Mouse (Mus musculus) forebrain, embryonic 14.5 days (tissue): ENCODE results near the gene Narf. TPM values are rescaled to one million over a fixed set of nuclear protein-coding genes. Genes with fewer than 3 reads are reported as not detected.

Source experiments
- ATAC-seq: fragments of 200-750 bp; cut with Nextera tagmentation; 2 replicates; pipeline ENCODE4 v1.8.0; 2017; ENCODE audit warnings: mild to moderate bottlenecking, moderate library complexity
- DNase-seq: peaks from one replicate; pipeline ENCODE4 v3.0.0-alpha.2; 2015; ENCODE audit warnings: low spot score
- H3K27ac ChIP-seq: fragments of 300-500 bp; sonication (generic); 2 replicates; pipeline ENCODE4 v1.5.1; 2014; ENCODE audit warnings: low read depth, mild to moderate bottlenecking, control low read depth, low read length, moderate library complexity
- H3K27me3 ChIP-seq: fragments of 300-500 bp; sonication (generic); replicated peaks from 2 replicates; pipeline ENCODE4 v1.6.1; 2014; ENCODE audit warnings: low read length, control low read depth, mixed read lengths; ENCODE audit not compliant: control insufficient read depth, insufficient read depth
- H3K36me3 ChIP-seq: fragments of 300-500 bp; sonication (generic); 2 replicates; pipeline ENCODE4 v1.6.1; 2014; ENCODE audit warnings: low read length, control low read depth; ENCODE audit not compliant: control insufficient read depth, insufficient read depth
- H3K4me1 ChIP-seq: fragments of 300-500 bp; sonication (generic); 2 replicates; pipeline ENCODE4 v1.6.1; 2014; ENCODE audit warnings: antibody characterized with exemption, low read length, control low read depth; ENCODE audit not compliant: control insufficient read depth, insufficient read depth
- H3K4me2 ChIP-seq: fragments of 300-500 bp; sonication (generic); 2 replicates; pipeline ENCODE4 v1.6.1; 2014; ENCODE audit warnings: mild to moderate bottlenecking, control low read depth, low read length
- H3K4me3 ChIP-seq: fragments of 300-500 bp; sonication (generic); 2 replicates; pipeline ENCODE4 v1.5.1; 2014; ENCODE audit warnings: low read depth, low read length, control low read depth
- H3K9ac ChIP-seq: fragments of 300-500 bp; sonication (generic); 2 replicates; pipeline ENCODE4 v1.6.1; 2014; ENCODE audit warnings: mild to moderate bottlenecking, low read length, control low read depth, moderate library complexity
- H3K9me3 ChIP-seq: fragments of 300-500 bp; sonication (generic); replicated peaks from 2 replicates; pipeline ENCODE4 v1.6.1; 2016; ENCODE audit warnings: low read length, control low read depth, mixed read lengths; ENCODE audit not compliant: control insufficient read depth
- WGBS: fragments of 180-500 bp; shearing (Covaris S2); extraction: QIAGEN DNeasy Blood & Tissue Kit; methylation state at CpG from one replicate; pipeline ENCODE4 v1.1.7; 2014; 5-methylcytosine and 5-hydroxymethylcytosine counted together
- polyA plus RNA-seq: library from polyadenylated mRNA; unstranded; fragments of >200 nt; fragmentation: Nextera tagmentation; extraction: Ambion mirVana; gene quantifications from 2 replicates; pipeline ENCODE4 v1.2.1, GENCODE M21; 2014

Narf gene
- polyA plus RNA-seq, 1 experiment from 2014 or later, result 89.5 TPM

DNA sequence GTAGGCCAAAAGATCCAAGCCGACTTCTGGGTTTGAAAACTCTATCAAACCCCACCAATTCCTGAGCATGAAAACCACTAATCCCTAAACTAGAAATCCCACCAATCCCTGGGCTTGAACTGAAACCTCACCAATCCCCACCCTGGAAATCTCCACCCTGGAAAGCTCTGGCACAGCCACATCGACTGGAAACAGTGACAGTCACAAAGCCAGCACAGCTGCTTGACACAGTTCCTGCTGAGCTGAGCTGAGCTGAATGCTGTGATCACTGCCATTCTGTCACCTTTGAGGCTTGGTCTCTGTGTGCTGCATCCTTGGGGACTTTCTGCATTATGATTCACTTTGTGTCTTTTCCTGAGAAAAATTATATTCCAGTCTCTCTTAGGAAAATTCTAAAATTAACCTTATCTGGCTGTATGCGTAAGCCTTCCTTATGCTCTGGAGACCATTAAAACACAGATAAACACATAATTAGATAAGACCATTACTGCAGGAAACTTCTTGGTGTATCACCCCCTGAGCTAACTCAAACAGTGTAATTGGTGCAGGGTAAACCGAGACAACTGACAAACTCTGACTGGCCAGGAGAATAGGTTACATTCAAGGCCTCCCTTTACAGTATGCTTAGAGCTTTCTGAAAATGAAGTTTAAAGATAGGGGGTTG lies 5.3 kb upstream of the Narf start:
- Histone ChIP-seq H3K9ac (no peak overlapping the region), H3K4me3 (no peak overlapping the region), H3K9me3 (no peaks in the 10 kb centered on the region), H3K36me3 (peaks cover 7% of the 10 kb centered on the region; the same call in 1 of the 2 replicates), H3K4me2 (no peak overlapping the region), H3K4me1 (peaks cover 19% of the 10 kb centered on the region), H3K27me3 (no peaks in the 10 kb centered on the region), H3K27ac (no peak overlapping the region)
- ATAC-seq, result no peak
- DNase-seq, result no peak
- 50% methylated on average over 4 of the region's 4 CpGs for WGBS

DNA sequence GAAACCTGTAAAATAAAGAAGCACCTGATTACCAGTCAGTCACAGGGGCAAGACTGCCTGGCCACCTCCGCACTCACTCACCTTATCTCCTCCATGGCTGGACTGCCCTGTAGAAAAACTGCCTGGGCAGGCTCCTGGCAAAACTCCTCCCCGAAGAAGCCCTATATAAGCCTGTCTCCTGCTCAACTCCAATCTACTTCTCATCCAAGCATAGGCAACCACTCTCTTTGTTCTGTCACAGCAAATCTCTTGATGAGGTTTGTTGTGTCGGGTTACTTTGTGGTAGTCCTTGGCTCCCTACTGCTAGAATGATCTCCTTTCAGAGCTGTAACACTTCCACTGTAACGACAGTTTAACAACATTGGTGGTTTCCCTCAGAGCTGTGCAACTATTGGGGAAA lies 4.3 kb upstream of the Narf start:
- no peak overlapping the region for H3K9ac ChIP-seq
- H3K27ac ChIP-seq, result no peak overlapping the region
- no peaks in the 10 kb centered on the region for H3K36me3 ChIP-seq
- no peaks in the 10 kb centered on the region for H3K27me3 ChIP-seq
- peaks cover 18% of the 10 kb centered on the region for H3K4me1 ChIP-seq
- DNase-seq, result no peak
- 30% methylated on average over 4 of the region's 4 CpGs for WGBS
- H3K9me3 ChIP-seq, result no peaks in the 10 kb centered on the region
- no peak overlapping the region for H3K4me3 ChIP-seq
- no peak overlapping the region for H3K4me2 ChIP-seq
- no peak for ATAC-seq

DNA sequence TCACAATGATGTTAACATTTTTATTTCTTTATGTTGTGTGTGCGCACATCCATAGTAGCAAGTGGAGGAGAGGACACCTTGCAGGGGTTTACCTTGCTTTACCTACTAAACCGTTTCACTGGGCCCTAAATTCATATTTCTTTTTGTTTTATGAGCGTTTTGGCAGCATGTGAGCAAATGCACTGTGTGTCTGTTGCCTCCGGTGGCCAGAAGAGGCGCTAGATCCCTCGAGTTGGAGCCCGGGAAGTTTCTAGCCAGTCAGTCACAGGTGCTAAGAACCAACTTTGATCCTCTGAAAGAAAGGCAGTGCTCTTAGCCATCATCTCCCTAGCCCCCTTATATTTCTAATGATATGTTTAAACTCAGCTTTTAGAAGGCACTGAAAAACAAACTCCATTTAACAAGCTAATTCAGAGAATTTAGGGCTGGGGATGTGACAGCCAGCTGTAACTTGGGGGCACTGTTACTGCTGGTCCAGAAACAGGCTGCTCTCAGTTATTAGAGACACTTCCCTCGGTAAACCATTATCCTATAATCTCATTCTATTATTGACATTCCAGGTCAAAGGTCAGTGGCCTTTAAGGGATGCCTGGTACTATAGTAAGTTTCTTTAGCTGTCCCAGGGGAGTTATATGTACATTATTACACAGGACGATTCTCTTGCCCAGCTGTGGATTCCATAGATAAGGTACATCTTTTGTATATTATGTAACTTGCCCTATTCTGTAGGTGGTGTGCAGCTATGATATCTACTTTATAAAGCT lies 1.4 kb upstream of the Narf start:
- peak overlapping the region; percentile 64 for H3K4me2 ChIP-seq

DNA sequence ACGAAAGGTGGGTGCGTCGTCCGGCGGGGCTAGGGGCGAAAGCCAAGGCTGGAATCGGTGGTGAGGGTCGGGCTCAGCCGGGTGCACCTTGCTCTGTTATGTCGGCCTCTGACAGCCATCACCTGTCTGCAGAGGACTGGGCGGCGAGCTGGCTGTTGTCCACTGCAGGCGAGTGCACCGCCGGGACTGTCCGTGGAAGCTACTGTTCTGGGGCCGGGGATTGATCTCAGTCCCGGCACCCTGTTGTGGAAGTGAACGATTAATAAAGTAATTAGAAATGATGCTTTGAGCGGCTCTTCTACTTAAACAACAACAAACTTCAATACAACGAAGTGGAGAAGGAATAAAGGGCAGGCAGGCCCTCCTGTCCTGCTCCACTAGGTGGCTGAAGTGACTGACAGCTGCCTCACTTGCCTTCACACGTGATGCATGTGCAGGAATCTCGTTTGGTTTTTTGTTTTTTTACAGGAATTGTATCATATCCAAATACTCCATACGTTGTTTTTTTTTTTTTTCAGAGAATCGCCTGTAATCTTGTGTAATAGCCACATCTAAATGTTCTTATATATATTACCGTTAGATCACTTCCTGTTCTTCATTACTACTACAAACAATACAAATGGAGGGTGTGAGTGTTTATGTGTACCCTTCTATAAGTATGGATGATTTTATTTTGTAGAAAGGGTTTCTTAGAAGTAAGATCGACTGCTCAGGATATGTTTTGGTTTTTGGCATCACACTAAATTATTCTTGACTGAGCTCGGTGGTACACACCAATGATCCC lies 484 bp downstream of the Narf start:
- H3K9me3 ChIP-seq, result no peaks in the 10 kb centered on the region
- peaks cover 21% of the 10 kb centered on the region for H3K4me1 ChIP-seq
- peak overlapping the region; percentile 100 for H3K27ac ChIP-seq
- peak; percentile 5; the same call in 1 of the 2 replicates for ATAC-seq
- H3K36me3 ChIP-seq, result peaks cover 37% of the 10 kb centered on the region
- WGBS, result 4% methylated on average over 28 of the region's 28 CpGs
- H3K4me2 ChIP-seq, result peak overlapping the region; percentile 64
- H3K9ac ChIP-seq, result peak overlapping the region; percentile 87
- H3K4me3 ChIP-seq, result peak overlapping the region; percentile 77
- DNase-seq, result peak; percentile 67
- no peaks in the 10 kb centered on the region for H3K27me3 ChIP-seq

More for the DNA sequence above, 1.4 kb upstream of the Narf start:
- Histone ChIP-seq H3K27me3 (no peaks in the 10 kb centered on the region), H3K4me1 (peaks cover 21% of the 10 kb centered on the region), H3K27ac (peak overlapping the region; percentile 100), H3K9me3 (no peaks in the 10 kb centered on the region), H3K36me3 (peaks cover 18% of the 10 kb centered on the region), H3K9ac (no peak overlapping the region), H3K4me3 (no peak overlapping the region)
- 30% methylated on average over 9 of the region's 9 CpGs for WGBS
- ATAC-seq (no peak), DNase-seq (peak; percentile 46)

DNA sequence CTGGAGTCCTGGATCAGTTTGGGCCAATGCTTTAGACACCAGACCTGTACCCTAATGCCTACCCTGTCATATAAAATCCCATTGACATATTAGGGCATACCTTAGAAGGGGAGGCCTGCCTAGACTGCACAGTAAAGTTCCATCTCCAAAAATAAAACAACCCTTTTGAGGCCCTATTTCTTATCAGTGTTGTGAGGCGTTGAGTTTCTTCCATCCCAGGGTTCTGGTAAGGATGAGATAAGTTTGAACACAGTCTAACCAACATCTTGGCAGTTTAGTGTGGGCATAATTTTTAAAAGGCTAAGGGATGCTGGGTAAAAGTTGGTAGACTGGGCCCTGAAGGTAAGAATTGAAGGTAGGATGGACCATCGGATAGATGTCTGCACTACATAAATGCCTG lies 2.6 kb downstream of the Narf start:
- WGBS, result 95% methylated on average over 2 of the region's 2 CpGs
- H3K36me3 ChIP-seq, result peaks cover 56% of the 10 kb centered on the region
- peaks cover 21% of the 10 kb centered on the region for H3K4me1 ChIP-seq

DNA sequence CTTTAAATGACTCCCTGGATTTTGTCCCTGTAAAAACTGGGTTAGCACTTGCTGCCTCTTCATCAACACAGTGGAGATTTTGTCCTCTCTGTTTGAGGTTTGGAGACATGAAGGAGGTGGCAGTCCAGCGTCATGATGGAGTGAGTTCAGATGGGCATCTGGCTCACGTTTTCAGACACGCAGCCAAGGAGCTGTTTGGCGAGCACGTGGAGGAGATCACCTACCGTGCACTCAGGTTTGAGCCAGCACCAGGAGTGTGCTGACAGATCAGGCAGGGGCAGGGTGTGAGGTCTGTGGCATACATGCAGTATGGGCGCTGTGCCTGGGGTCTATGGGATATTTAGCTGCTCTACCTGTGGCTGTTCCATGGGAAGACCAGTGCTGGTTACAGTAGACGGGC lies 13.1 kb downstream of the Narf start:
- Histone ChIP-seq H3K36me3 (peaks cover 99% of the 10 kb centered on the region), H3K27ac (no peak overlapping the region), H3K4me1 (no peaks in the 10 kb centered on the region), H3K4me3 (no peak overlapping the region), H3K27me3 (no peaks in the 10 kb centered on the region), H3K9me3 (no peaks in the 10 kb centered on the region), H3K9ac (no peak overlapping the region), H3K4me2 (no peak overlapping the region)
- WGBS, result 89% methylated on average over 8 of the region's 8 CpGs
- ATAC-seq, result no peak
- no peak for DNase-seq

More for the DNA sequence above, 2.6 kb downstream of the Narf start:
- H3K27ac ChIP-seq, result no peak overlapping the region
- no peaks in the 10 kb centered on the region for H3K27me3 ChIP-seq
- ATAC-seq (no peak), DNase-seq (no peak)
- H3K4me2 ChIP-seq, result no peak overlapping the region
- H3K9ac ChIP-seq, result peak overlapping the region; percentile 32; the same call in 1 of the 2 replicates
- H3K9me3 ChIP-seq, result no peaks in the 10 kb centered on the region
- no peak overlapping the region for H3K4me3 ChIP-seq

DNA sequence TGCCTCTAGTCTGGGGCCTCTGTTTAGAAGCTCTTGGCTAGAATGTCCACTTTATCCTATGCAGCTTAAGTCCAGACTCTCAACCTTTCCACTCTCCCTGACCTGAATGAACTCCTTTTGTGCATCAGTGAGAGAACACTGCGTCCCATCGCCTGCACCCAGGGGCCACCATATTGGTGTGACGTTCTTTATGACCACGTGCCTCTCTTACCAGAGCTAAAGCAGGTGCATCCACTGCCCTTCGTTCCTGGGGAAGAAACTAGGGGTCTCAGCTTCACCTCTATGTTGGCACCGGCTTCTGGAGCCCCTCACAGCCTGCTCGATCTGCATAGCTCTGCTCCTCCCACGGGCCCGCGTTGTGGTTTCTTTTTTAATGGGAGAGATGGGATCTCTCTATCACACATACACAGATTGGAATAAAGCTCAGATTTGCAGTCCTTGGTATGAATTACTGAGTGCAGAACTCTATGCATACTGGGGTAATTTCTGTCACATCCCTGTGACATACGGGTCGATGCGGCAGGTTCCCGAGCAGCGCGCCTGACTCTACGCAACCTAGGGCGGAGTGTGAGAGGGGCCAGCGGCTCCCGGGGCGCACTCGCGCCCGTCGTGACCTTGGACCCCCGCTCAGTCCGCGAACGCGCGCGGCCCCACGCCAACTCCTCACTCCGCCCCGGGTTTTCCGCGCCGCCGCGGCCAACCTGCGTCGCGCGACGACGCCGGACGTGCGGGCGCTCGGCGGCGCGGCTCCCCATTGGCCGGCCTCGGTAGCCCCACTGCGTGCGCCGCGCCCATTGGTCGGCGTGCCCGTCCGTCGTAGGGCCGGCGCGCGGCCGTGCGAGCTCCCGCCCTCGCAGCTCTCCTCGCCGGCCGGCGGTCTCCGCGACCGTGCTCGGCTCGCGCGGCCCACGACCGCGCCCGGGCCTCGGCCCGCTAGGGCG lies 22.4 kb downstream of the Narf start, which contains the start of gene Foxk2:
Gene Foxk2, plus strand, starts transcription at position 831 of the 941 bp plus-strand sequence.
- peak; percentile 96 for DNase-seq
- H3K9ac ChIP-seq, result peak within 1 kb of the TSS; percentile 97
- H3K27ac ChIP-seq, result peak within 1 kb of the TSS; percentile 94
- peak; percentile 99 for ATAC-seq
- H3K27me3 ChIP-seq, result no peaks in the 10 kb centered on the region
- H3K36me3 ChIP-seq, result peaks cover 45% of the 10 kb centered on the region
- no peaks in the 10 kb centered on the region for H3K9me3 ChIP-seq
- peak within 1 kb of the TSS; percentile 100 for H3K4me3 ChIP-seq
- WGBS, result under 1% methylated on average over 55 of the region's 91 CpGs
- H3K4me1 ChIP-seq, result peaks cover 7% of the 10 kb centered on the region
- peak within 1 kb of the TSS; percentile 89 for H3K4me2 ChIP-seq
